Mouse (Mus musculus): ENCODE measurements around the gene Ccdc180.

Gene Ccdc180

GRCm38 (mm10) chr4:45911256-45911655 is 21.2 kb downstream of the Ccdc180 start:
- DNase-seq (ENCODE audit: low read depth), result no peak

GRCm38 (mm10) chr4:45911876-45912275 is 21.8 kb downstream of the Ccdc180 start:
- no peak for DNase-seq (ENCODE audit: low read depth)

- DNase-seq (ENCODE audit: low read depth), result no peak
Measured at GRCm38 (mm10) chr4:45917091-45917490, 27.0 kb downstream of the Ccdc180 start.

GRCm38 (mm10) chr4:45921663-45922435 is 31.7 kb downstream of the Ccdc180 start:
- no peak for DNase-seq (ENCODE audit: low read depth)

- no peak for DNase-seq (ENCODE audit: low read depth)
Measured at GRCm38 (mm10) chr4:45924011-45924410, 33.9 kb downstream of the Ccdc180 start.

GRCm38 (mm10) chr4:45928561-45928960 is 38.5 kb downstream of the Ccdc180 start:
- no peak for DNase-seq (ENCODE audit: low read depth)

GRCm38 (mm10) chr4:45941628-45942044 is 51.5 kb downstream of the Ccdc180 start:
- DNase-seq (ENCODE audit: low read depth), result peak; percentile 37

GRCm38 (mm10) chr4:45947729-45948128 is 57.6 kb downstream of the Ccdc180 start:
- no peak for DNase-seq (ENCODE audit: low read depth)

- no peak for DNase-seq (ENCODE audit: low read depth)
Measured at GRCm38 (mm10) chr4:45949109-45949848, 59.2 kb downstream of the Ccdc180 start.

GRCm38 (mm10) chr4:45951830-45952229 is 61.7 kb downstream of the Ccdc180 start:
- no peak for DNase-seq (ENCODE audit: low read depth)

- no peak for DNase-seq (ENCODE audit: low read depth)
Measured at GRCm38 (mm10) chr4:45953025-45953919, 63.2 kb downstream of the Ccdc180 start.

- no peak for DNase-seq (ENCODE audit: low read depth)
Measured at GRCm38 (mm10) chr4:45955235-45955634, 65.1 kb downstream of the Ccdc180 start.

- DNase-seq (ENCODE audit: low read depth), result no peak
Measured at GRCm38 (mm10) chr4:45956131-45956530, 66.0 kb downstream of the Ccdc180 start.

GRCm38 (mm10) chr4:45956706-45957105 is 66.6 kb downstream of the Ccdc180 start:
- DNase-seq (ENCODE audit: low read depth), result no peak

- no peak for DNase-seq (ENCODE audit: low read depth)
Measured at GRCm38 (mm10) chr4:45964771-45965439, 74.8 kb downstream of the Ccdc180 start, which contains the start of gene Tdrd7. Gene Tdrd7, plus strand, starts transcription at chr4:45965334.

GRCm38 (mm10) chr4:45965737-45966447 is 75.8 kb downstream of the Ccdc180 start:
- DNase-seq (ENCODE audit: low read depth), result no peak

- DNase-seq (ENCODE audit: low read depth), result no peak
Measured at GRCm38 (mm10) chr4:45966716-45967115, 76.6 kb downstream of the Ccdc180 start.

GRCm38 (mm10) chr4:45967479-45968341 is 77.6 kb downstream of the Ccdc180 start:
- no peak for DNase-seq (ENCODE audit: low read depth)

GRCm38 (mm10) chr4:45969051-45969450 is 78.9 kb downstream of the Ccdc180 start:
- DNase-seq (ENCODE audit: low read depth), result no peak

GRCm38 (mm10) chr4:45970048-45970560 is 80.0 kb downstream of the Ccdc180 start:
- DNase-seq (ENCODE audit: low read depth), result no peak

Measured in c-Kit-positive CD71-negative TER-119-negative erythroid progenitor cells, embryonic 14.5 days (primary cell).